Mouse (Mus musculus) cerebellum, adult 2 months (tissue): Measurements from ENCODE around the gene Ino80. TPM values are rescaled to one million over a fixed set of nuclear protein-coding genes. Genes with fewer than 3 reads are reported as not detected.

Source experiments
- DNase-seq, 2 experiments: peaks; one replicate each; pipeline ENCODE4 v3.0.0; 2021
- H3K27ac ChIP-seq: fragments of 200-500 bp; 2 replicates; pipeline ENCODE4 v1.5.1; 2012; ENCODE audit warnings: low read length, control low read depth, inconsistent platforms; ENCODE audit not compliant: insufficient read depth
- H3K27me3 ChIP-seq: fragments of 200-500 bp; 2 replicates; pipeline ENCODE4 v1.6.1; 2012; ENCODE audit warnings: inconsistent platforms, mild to moderate bottlenecking, low read length, moderate library complexity; ENCODE audit not compliant: control insufficient read depth, insufficient read depth
- H3K4me1 ChIP-seq: fragments of 200-500 bp; 2 replicates; pipeline ENCODE4 v1.6.1; 2011; ENCODE audit warnings: low read length; ENCODE audit not compliant: control insufficient read depth, insufficient read depth
- H3K4me3 ChIP-seq: fragments of 200-500 bp; replicated peaks from 2 replicates; pipeline ENCODE3; 2011; ENCODE audit warnings: mild to moderate bottlenecking, low read depth, low read length, control low read depth; ENCODE audit not compliant: insufficient read depth
- CTCF ChIP-seq: fragments of 200-500 bp; IDR thresholded peaks from 2 replicates; pipeline ENCODE4 v1.5.1; 2011; ENCODE audit warnings: low read depth, mild to moderate bottlenecking, control low read depth, low read length, moderate library complexity, borderline replicate concordance; ENCODE audit not compliant: insufficient read depth
- POLR2A ChIP-seq: fragments of 200-500 bp; IDR thresholded peaks from 2 replicates; pipeline ENCODE4 v1.6.1; 2011; ENCODE audit warnings: low read length, control low read depth, borderline replicate concordance; ENCODE audit not compliant: insufficient read depth
- WGBS: fragments of 180-500 bp; shearing (Covaris S2); methylation state at CpG from one replicate; pipeline ENCODE4 v1.1.7; 2018; 5-methylcytosine and 5-hydroxymethylcytosine counted together
- polyA plus RNA-seq: library from polyadenylated mRNA; depleted of rRNA; stranded (reverse); fragments of >200 nt; gene quantifications from 2 replicates; pipeline ENCODE4 v1.2.3, GENCODE M21; 2012

The Ino80 gene
- polyA plus RNA-seq, 1 experiment, result 17.3 TPM

- Histone ChIP-seq H3K4me3 (no peak overlapping the region), H3K27me3 (no peaks in the 10 kb centered on the region), H3K4me1 (no peaks in the 10 kb centered on the region), H3K27ac (no peak overlapping the region)
- no peak for DNase-seq
- no peak for TF ChIP-seq POLR2A
- TF ChIP-seq CTCF, result no peak
- WGBS, result 69% methylated on average over 4 of the region's 4 CpGs
These were observed 87.5 kb downstream of the Ino80 start for GRCm38 (mm10) chr2:119389992-119390391.

GRCm38 (mm10) chr2:119388266-119388665 is 89.2 kb downstream of the Ino80 start:
- 85% methylated on average over 1 of the region's 1 CpGs for WGBS
- Histone ChIP-seq H3K27ac (no peak overlapping the region), H3K4me3 (no peak overlapping the region), H3K27me3 (no peaks in the 10 kb centered on the region), H3K4me1 (no peaks in the 10 kb centered on the region)
- TF ChIP-seq CTCF, result no peak
- no peak for TF ChIP-seq POLR2A
- DNase-seq, result no peak

GRCm38 (mm10) chr2:119379455-119379854 is 98.0 kb downstream of the Ino80 start:
- no peak for TF ChIP-seq CTCF
- H3K4me3 ChIP-seq, result no peak overlapping the region
- H3K27ac ChIP-seq, result 0 out of 2 replicates have a peak overlapping the region, but pooled peaks have one; percentile 18
- no peaks in the 10 kb centered on the region for H3K4me1 ChIP-seq
- no peak for DNase-seq
- 74% methylated on average over 3 of the region's 3 CpGs for WGBS
- H3K27me3 ChIP-seq, result no peaks in the 10 kb centered on the region

- WGBS, result 58% methylated on average over 3 of the region's 3 CpGs
- no peak overlapping the region for H3K27ac ChIP-seq
- H3K27me3 ChIP-seq, result no peaks in the 10 kb centered on the region
- DNase-seq, result no peak
- H3K4me1 ChIP-seq, result no peaks in the 10 kb centered on the region
- H3K4me3 ChIP-seq, result no peak overlapping the region
- TF ChIP-seq CTCF (no peak), POLR2A (no peak)
These were observed 99.7 kb downstream of the Ino80 start for GRCm38 (mm10) chr2:119377826-119378225.

GRCm38 (mm10) chr2:119377286-119377685 is 100.2 kb downstream of the Ino80 start:
- DNase-seq, result no peak
- Histone ChIP-seq H3K4me3 (no peak overlapping the region), H3K27ac (no peak overlapping the region), H3K27me3 (no peaks in the 10 kb centered on the region), H3K4me1 (no peaks in the 10 kb centered on the region)
- TF ChIP-seq CTCF, result no peak
- TF ChIP-seq POLR2A, result no peak
- WGBS, result 73% methylated on average over 9 of the region's 9 CpGs

- DNase-seq, result no peak
- no peaks in the 10 kb centered on the region for H3K4me1 ChIP-seq
- TF ChIP-seq POLR2A (no peak), CTCF (no peak)
- H3K27me3 ChIP-seq, result no peaks in the 10 kb centered on the region
- whole genome bisulfite sequencing, result 88% methylated on average over 10 of the region's 10 CpGs
- no peak overlapping the region for H3K4me3 ChIP-seq
- no peak overlapping the region for H3K27ac ChIP-seq
These were observed 107.4 kb downstream of the Ino80 start for GRCm38 (mm10) chr2:119370116-119370515.

GRCm38 (mm10) chr2:119367346-119367745 is 110.1 kb downstream of the Ino80 start:
- no peak overlapping the region for H3K4me3 ChIP-seq
- no peaks in the 10 kb centered on the region for H3K4me1 ChIP-seq
- DNase-seq, result no peak
- TF ChIP-seq POLR2A, result no peak
- TF ChIP-seq CTCF, result no peak
- 68% methylated on average over 3 of the region's 3 CpGs for WGBS
- H3K27me3 ChIP-seq, result no peaks in the 10 kb centered on the region
- H3K27ac ChIP-seq, result no peak overlapping the region

- Histone ChIP-seq H3K27me3 (no peaks in the 10 kb centered on the region), H3K4me3 (no peak overlapping the region), H3K4me1 (no peaks in the 10 kb centered on the region), H3K27ac (no peak overlapping the region)
- 79% methylated on average over 3 of the region's 3 CpGs for WGBS
- no peak for DNase-seq
- TF ChIP-seq POLR2A (no peak), CTCF (no peak)
These were observed 112.5 kb downstream of the Ino80 start for GRCm38 (mm10) chr2:119364969-119365368.
